Mouse (Mus musculus) left cerebral cortex, postnatal 14 days (tissue): ENCODE data around the gene Numb. TPM values are rescaled to one million over a fixed set of nuclear protein-coding genes. Genes with fewer than 3 reads are reported as not detected.

Experiments
- DNase-seq, 2 experiments: peaks; one replicate each; pipeline ENCODE4 v3.0.0; 2021 to 2022; ENCODE audit warnings: low spot score in 2 of 2, mixed read lengths in 1 of 2
- intact Hi-C: fragments of 180-260 bp; cut with DNase I; formaldehyde crosslinking; loops from one replicate; pipeline ENCODE4 v1.15.1; 2025
- total RNA-seq, 2 experiments: library from RNA; stranded (reverse); gene quantifications; 2 replicates each; pipeline ENCODE4 v1.2.3; 2021

The Numb gene
- total RNA-seq, 2 experiments from 2014 or later: 53.9 to 65.2 TPM

DNA sequence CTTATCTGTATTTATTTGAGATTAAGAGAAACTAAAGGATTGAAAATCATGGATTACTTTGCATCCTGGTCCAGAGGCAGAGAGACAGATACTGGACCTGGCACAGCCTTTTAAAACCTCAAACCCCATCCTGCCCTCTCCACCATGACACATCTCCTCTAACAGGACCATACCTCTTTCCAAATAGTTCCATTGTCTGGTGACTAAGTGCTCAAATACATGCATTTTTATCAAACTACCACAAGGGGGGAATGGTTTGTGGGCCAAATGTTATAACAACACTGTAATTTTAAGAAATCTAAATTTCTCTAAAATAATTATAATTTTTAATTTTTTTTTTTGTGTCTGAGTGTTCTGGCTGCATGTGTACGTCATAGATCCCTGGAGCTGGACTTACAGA, 57.2 kb downstream of the Numb start:
- no peak for DNase-seq
- intact Hi-C loops: no loop called here

DNA sequence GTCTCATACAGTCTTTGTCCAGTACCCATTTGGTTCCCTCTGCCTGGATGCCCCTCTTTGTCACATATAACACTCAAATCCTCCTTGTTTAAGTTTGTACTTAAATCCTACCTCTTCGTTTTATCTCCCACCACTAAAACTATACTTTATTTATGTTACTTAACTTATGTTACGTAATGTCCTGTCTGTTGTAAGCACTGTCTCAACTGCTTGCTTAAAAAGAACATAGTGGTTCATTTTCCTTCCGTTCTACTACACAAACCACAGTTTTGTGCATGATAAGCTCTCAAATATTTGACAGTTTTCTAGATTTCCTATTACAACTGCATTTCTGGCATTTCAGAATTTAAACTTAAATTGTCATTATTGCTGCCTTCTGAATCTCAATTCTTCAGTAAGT, 59.9 kb downstream of the Numb start:
- DNase-seq: no peak
- intact Hi-C loops: no loop called here

DNA sequence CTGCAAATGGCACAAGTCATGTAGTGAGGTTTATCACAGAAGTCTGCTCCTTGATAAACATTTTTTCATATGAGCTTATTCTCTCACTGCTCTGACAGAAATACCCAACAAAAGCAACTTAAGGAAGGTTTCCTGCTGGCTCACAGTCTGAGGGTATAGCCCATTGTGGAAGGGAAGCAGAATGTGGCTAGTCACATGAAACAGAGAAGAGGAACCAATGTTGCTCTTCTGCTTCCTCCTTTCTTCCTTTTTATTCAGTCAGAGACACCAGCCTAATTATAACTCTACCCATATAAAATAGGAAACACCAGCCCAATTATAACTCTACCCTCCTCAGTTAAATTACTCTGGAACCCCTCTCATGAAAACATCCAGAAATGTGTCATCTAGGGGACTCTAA, 61.0 kb downstream of the Numb start:
- DNase-seq: no peak
- intact Hi-C loops: no loop called here

DNA sequence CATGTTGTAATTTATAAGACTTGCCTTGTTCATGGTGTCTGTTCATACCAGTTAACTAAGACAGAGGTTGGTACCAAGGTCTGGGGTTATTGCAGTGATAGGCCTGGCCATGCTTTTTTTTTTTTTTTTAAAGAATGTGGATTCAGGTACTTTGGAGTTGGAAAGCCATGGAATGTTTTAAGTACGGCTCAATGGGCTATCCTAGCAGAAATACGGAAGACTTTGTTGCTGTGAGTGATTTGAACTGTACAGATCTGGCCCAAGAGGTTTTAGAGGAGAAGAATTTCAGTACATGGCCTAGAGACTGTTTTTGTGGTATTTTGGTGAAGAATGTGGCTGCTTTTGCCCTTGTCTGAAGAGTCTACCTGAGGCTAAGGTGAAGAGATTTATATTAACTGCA, 63.7 kb downstream of the Numb start:
- intact Hi-C loops: loop anchor here (10.0 kb wide), 1 partner anchor 67 kb away; the partner anchor contains the start of gene Numb
- DNase-seq: no peak

GRCm38 (mm10) chr12:83855211-83855610, 66.5 kb downstream of the Numb start:
- intact Hi-C loops: loop anchor here (10.0 kb wide), 1 partner anchor 70 kb away; the partner anchor contains the start of gene Numb
- no peak for DNase-seq

DNA sequence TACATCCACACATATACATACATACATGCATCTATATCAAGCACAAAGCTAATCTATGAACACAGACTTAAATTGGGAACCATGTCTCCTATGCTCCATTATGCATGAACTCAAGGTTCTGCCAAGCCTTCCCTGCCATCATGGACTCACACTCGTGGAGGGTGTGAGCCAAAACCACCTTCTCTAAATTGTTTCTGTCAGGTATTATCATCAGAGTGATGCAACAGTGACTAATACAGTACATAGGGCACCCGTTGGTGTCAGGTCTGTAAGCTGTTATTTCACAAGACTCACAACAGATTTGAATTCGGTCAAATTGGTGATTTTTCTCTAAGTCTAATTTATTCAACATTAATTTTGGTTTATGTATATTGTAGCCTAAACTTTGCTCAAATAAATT, 67.5 kb downstream of the Numb start:
- DNase-seq: no peak
- intact Hi-C loops: loop anchor here (10.0 kb wide), 1 partner anchor 71 kb away; the partner anchor contains the start of gene Numb

- intact Hi-C loops: loop anchor here (10.0 kb wide), 1 partner anchor 72 kb away; the partner anchor contains the start of gene Numb
- DNase-seq: no peak
Measured at GRCm38 (mm10) chr12:83852512-83853213, 69.1 kb downstream of the Numb start.

DNA sequence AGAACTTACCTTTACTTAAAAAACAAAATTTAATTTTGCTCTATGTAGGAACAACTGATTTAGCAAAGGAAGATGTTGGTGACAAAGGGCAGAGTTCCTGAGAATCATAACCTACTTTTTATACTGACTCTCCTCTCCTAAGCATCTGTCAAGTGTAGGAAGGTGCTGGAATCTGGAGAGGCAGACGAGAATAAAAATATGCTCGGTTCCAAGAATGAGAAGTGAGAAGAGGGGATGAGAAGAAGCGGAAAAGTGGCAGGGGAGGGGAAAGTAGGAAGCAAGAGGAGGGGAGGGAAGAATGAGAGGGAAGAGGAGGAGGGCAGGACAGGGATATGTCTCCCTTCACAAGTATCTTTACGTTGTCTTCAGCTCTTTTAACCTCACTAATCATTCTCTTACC, 71.4 kb downstream of the Numb start:
- intact Hi-C loops: loop anchor here (10.0 kb wide), 1 partner anchor 74 kb away; the partner anchor contains the start of gene Numb
- DNase-seq: peak; percentile 11 to 21

- no peak for DNase-seq
- intact Hi-C loops: no loop called here
Measured at GRCm38 (mm10) chr12:83848595-83849231, 73.0 kb downstream of the Numb start.

DNA sequence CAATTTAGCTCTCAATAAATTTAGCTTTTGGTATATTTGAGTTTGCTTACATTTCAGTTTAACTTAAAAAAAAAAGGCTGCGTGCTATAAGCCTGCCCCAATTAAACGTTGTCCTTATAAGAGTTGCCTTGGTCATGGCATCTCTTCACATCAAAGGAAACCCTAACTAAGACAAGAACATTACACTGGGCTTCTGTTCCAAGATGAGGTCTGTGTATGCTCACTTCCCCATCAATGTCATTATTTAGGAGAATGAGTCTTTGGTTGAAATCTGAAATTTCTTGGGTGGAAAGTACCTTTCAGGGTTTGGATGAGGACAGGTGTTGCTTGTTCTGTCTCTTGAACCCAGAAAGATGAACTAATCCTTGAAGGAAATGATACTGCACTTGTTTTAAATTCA, 73.9 kb downstream of the Numb start:
- DNase-seq: no peak
- intact Hi-C loops: no loop called here

DNA sequence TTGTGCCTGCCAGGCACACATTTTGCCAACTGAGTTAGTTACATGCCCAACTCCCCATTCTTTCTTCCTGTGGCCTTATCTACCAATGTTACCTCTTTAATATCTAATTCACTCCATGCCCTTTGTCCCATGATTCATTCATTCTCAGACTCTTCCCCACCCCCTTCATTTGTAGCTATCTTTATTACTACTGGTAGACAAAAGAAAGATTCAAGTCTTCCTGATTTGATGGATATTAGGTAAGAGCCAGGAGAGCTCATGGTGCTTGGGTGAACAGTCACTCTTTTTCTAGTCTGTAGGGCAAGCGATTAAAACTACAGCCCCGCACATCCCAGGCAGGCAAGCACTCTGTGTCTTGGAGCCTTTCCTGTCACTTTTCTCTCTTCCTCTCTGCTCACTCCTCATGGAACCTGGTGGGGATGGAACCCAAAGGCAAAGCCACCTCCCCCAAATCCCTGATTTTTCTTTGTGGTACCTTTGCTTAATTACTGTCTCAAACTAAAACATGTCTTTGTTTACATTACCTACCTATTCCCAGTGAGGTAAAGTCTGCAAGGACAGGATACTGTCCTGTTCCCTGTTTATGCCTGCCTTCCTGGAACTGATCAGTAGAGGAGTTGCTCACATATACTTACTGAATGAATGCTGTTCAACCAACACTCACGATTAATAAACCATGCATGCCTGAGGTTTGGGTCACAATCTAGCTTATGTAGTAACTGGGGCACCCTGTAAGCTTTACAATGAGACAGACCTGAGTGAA, 78.9 kb downstream of the Numb start:
- intact Hi-C loops: no loop called here
- no peak for DNase-seq

DNA sequence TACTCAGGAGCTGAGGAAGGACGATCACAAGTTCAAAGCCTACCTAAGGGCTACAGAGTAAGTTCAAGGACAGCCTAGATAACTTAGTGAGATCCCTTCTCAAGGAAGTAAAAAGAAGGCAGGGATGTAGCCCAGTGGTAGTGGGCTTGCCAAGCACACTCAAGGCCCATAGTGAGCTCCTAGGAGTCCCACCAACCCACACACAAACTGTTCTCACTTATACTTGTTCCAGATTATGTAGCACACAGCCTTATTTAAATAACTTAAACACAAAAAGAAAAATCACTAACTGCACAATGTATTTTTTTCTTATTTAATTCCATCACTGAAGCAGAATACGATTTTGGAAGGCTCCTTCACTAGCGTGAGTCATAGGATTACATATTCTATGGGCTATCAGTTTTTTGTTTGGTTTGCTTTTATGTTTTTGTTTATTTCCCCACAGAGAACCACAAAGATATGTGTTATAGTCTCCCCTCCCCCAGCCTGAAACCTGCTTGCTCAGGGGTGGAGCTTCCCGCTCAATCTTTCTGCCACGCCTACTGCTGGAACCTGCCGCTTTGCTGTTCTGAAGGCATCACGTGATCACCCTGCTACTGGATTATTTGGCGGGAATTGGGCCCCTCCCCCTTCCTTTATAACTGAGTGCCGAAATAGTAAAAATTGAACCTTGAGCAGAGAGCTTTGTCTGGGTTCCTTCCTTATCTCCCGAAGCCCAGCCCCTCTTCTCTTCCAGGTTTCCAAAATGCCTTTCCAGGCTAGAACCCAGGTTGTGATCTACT, 80.1 kb downstream of the Numb start:
- DNase-seq: peak in 1 of 2 experiments; percentile 20
- intact Hi-C loops: no loop called here

DNA sequence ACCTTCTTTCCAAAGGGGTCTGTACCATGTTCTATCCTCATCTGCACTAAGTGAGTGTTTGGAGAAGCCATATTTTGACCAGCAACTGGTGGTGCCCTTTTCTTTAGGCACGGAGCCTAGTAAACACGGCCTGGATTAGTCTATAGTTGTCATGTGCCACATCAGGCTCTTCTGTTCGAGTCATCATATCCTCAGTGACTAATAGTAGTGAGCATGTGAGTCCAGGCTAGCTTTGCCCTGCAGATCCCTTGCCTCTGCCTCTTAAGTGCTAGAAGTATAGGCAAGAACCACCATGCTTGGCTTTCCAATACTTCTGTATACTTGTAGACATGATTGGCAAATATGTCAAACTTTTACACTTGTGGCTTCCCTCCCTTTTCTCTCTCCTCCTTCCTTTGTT, 87.8 kb downstream of the Numb start:
- intact Hi-C loops: no loop called here
- DNase-seq: no peak

GRCm38 (mm10) chr12:83830424-83830823, 91.3 kb downstream of the Numb start:
- intact Hi-C loops: no loop called here
- no peak for DNase-seq

DNA sequence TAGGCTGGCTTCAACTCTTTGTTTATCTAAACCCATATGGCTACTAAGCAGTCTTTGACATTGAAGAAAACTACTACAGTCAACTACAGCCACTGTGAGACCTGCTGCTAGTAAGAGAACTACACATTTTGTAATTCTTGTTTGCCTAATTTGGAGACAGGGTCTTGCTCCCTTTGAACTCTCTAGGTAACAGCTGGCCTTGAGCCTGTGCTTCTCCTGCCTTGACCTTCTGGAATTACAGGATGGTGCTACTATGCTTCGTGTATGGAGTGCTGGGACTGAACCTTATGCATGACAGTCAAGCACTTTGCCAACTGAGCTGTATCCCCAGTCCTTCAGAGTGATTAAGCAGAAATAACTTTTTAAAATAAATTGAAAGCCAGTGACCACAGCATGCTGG, 105.1 kb downstream of the Numb start:
- intact Hi-C loops: no loop called here
- no peak for DNase-seq

DNA sequence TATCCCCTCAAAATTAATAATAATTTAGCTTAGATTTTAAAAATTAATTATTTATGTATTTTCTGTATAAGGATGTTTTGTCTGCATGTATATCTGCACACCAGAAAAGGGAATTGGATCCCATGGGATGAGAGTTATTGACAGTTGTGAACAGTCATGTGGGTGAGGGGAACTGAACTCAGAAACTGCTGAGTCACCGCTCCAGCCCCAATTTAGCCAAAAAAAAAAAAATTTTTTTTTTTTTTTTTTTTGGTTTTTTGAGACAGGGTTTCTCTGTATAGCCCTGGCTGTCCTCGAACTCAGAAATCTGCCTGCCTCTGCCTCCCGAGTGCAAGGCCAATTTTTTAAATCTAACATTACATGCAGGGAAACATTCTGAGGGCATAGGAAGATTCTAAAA, 109.8 kb downstream of the Numb start:
- intact Hi-C loops: no loop called here
- no peak for DNase-seq

DNA sequence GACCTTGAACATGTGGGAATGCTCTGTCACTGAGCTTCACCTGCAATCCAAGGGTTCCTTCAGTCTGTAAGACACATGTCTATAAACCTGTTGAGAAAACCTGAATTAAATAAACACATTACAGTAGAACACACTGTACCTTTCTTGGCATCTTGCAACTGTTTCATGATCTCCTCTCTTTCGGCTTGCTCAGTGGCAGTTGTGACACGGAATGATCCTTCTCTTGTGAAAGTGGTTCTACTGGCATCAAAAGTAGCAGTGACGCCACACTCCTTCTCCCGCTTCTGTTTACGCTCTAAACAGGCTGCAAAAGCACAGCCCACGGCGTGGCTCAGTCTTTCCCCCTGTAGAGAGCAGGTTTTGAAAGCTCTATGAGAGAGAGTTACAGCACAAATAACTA, 118.1 kb downstream of the Numb start:
- no peak for DNase-seq

GRCm38 (mm10) chr12:83800943-83801342, 120.8 kb downstream of the Numb start:
- intact Hi-C loops: no loop called here
- DNase-seq: peak; percentile 50 to 58

More for the DNA sequence above, 118.1 kb downstream of the Numb start:
- intact Hi-C loops: no loop called here

GRCm38 (mm10) chr12:83798313-83798712, 123.4 kb downstream of the Numb start:
- DNase-seq: no peak
- intact Hi-C loops: no loop called here

DNA sequence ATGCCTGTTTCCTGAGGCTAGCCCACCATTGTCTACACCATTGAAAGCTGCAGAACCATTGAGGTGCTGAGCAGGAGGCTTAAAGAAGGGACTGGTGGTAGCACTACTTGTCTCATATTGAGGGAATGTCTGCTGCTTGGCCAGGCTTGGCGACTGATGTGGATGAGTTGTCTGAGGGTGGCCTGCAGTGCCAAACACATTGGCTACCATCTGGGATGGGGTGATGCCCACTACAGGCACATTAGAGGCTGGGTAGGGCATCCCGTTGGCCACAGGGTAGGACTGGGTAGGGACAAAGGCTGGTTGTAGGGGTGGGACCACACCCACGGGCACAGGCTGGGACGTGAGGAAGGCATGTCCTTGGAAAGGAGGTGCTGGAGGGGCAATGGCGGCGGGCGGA, 126.1 kb downstream of the Numb start:
- intact Hi-C loops: no loop called here
- no peak for DNase-seq
